Mouse (Mus musculus): ENCODE results near the gene Fndc5.

- TF ChIP-seq POLR2A (IDR thresholded peaks at IDR 0.05; ENCODE audit: extremely low read depth, insufficient read depth, low read length) (no peak), CTCF (IDR thresholded peaks at IDR 0.05; ENCODE audit: low read depth, low read length) (no peak)
Measured at GRCm38 (mm10) chr4:129139642-129140041, 2.8 kb downstream of the Fndc5 start.

Measured in liver, adult 2 months (tissue).